Mouse (Mus musculus) embryonic facial prominence, embryonic 12.5 days (tissue): Measurements from ENCODE around the gene Osgep. TPM values are rescaled to one million over a fixed set of nuclear protein-coding genes. Genes with fewer than 3 reads are reported as not detected.
"Not testable (repeated sequence)": the region's sequence is repeated elsewhere in the genome, so short reads cannot be mapped to it uniquely, and the experiment has no call there.

Experiments
- ATAC-seq: fragments of 200-750 bp; cut with Nextera tagmentation; 2 replicates; pipeline ENCODE4 v1.8.0; 2017; ENCODE audit not compliant: insufficient number of reproducible peaks, insufficient read depth, low FRiP score, low TSS enrichment
- H3K27ac ChIP-seq: fragments of 300-500 bp; sonication (generic); 2 replicates; pipeline ENCODE4 v1.5.1; 2016; ENCODE audit warnings: mild to moderate bottlenecking
- H3K27me3 ChIP-seq: fragments of 300-500 bp; sonication (generic); 2 replicates; pipeline ENCODE4 v1.6.1; 2016; ENCODE audit warnings: mild to moderate bottlenecking, moderate library complexity
- H3K36me3 ChIP-seq: fragments of 300-500 bp; sonication (generic); 2 replicates; pipeline ENCODE4 v1.6.1; 2016; ENCODE audit warnings: mild to moderate bottlenecking
- H3K4me1 ChIP-seq: fragments of 300-500 bp; sonication (generic); 2 replicates; pipeline ENCODE4 v1.6.1; 2016
- H3K4me2 ChIP-seq: fragments of 300-500 bp; sonication (generic); replicated peaks from 2 replicates; pipeline ENCODE4 v1.6.1; 2016; ENCODE audit warnings: mild to moderate bottlenecking, moderate library complexity
- H3K4me3 ChIP-seq: fragments of 300-500 bp; sonication (generic); 2 replicates; pipeline ENCODE4 v1.5.1; 2016; ENCODE audit warnings: mild to moderate bottlenecking
- H3K9ac ChIP-seq: fragments of 300-500 bp; sonication (generic); 2 replicates; pipeline ENCODE4 v1.6.1; 2016; ENCODE audit warnings: mild to moderate bottlenecking, moderate library complexity
- H3K9me3 ChIP-seq: fragments of 300-500 bp; sonication (generic); 2 replicates; pipeline ENCODE4 v1.6.1; 2016; ENCODE audit warnings: mild to moderate bottlenecking, moderate library complexity
- WGBS: fragments of 180-500 bp; shearing (Covaris S2); methylation state at CpG from one replicate; pipeline ENCODE4 v1.1.7; 2016; 5-methylcytosine and 5-hydroxymethylcytosine counted together
- polyA plus RNA-seq: library from polyadenylated mRNA; unstranded; fragments of >200 nt; fragmentation: Nextera tagmentation; extraction: Ambion mirVana; gene quantifications from 2 replicates; pipeline ENCODE4 v1.2.1, GENCODE M21; 2016

Gene Osgep
- polyA plus RNA-seq, 1 experiment from 2014 or later, result 162 TPM

DNA sequence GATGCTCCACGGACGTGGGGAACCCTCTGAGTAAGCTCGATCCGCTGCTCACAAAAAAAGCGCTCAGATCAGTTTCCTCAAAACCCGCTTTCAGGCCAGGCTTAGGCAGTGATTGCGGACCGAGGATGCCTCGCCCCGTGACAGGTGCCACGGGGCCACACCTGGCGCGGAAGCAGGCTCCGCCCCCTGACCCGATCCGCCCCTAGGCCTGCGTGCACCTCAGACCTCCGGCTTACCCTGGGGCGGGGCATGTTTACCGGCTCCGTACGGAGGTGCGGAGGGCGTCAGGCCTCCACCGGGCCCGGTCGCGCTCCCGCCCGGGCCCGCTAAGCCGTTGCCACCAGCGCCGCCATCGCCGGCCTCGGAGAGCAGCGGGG is 5.7 kb upstream of the Osgep start:
- peak overlapping the region; percentile 59 for H3K27ac ChIP-seq
- no peaks in the 10 kb centered on the region for H3K9me3 ChIP-seq
- H3K36me3 ChIP-seq, result peaks cover 30% of the 10 kb centered on the region
- H3K9ac ChIP-seq, result peak overlapping the region; percentile 81
- peak overlapping the region; percentile 85 for H3K4me2 ChIP-seq
- 1% methylated on average over 37 of the region's 38 CpGs for WGBS
- H3K4me3 ChIP-seq, result peak overlapping the region; percentile 92
- ATAC-seq, result peak; percentile 29
- H3K27me3 ChIP-seq, result no peaks in the 10 kb centered on the region
- H3K4me1 ChIP-seq, result peaks cover 19% of the 10 kb centered on the region

DNA sequence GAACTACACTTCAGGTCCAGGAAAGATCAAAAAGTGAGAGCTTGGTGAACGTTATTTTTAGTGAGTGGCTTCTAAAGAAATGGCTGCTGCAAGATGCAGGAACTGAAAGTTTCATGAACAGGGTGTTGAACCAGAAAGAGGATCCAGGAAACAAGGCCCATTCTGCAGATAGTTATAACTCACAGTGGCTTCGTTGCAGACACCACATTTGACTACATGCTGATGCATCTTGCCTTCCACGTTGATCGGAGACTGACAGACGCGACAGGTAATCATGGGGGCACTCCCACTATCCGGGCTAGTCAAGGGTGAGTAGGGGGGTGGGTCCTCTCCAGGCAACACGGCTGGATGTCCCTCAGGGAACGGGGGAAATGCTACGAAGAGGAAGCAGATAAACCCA is 5.3 kb upstream of the Osgep start:
- Histone ChIP-seq H3K4me3 (peak overlapping the region; percentile 92), H3K4me1 (peaks cover 19% of the 10 kb centered on the region), H3K27me3 (no peaks in the 10 kb centered on the region), H3K9me3 (no peaks in the 10 kb centered on the region), H3K27ac (no peak overlapping the region), H3K9ac (peak overlapping the region; percentile 81), H3K4me2 (peak overlapping the region; percentile 85), H3K36me3 (peaks cover 30% of the 10 kb centered on the region)
- no peak for ATAC-seq
- 18% methylated on average over 10 of the region's 10 CpGs for WGBS

DNA sequence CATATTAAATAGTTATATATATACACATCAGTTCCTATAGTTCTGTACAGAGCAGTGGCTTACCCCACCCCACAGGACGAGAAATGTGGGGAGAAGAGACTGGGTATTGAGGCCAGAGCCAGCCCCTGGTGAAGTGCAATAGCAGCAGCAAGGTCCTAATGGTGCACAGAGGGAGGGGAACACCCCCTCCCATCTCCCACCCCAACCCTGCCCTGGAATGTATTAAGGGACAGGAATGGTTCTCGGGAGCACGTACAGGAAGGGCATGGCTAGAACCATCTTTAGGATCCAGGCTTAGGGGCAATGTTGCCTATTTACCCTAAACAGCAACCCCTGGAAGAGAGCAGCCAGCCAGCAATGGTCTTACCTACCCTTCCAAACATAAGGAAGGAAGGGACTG is 2.7 kb upstream of the Osgep start:
- WGBS, result 66% methylated on average over 3 of the region's 3 CpGs
- Histone ChIP-seq H3K4me1 (peaks cover 25% of the 10 kb centered on the region), H3K9ac (no peak overlapping the region), H3K4me3 (no peak overlapping the region), H3K9me3 (no peaks in the 10 kb centered on the region), H3K4me2 (no peak overlapping the region), H3K27ac (no peak overlapping the region), H3K36me3 (peaks cover 30% of the 10 kb centered on the region), H3K27me3 (no peaks in the 10 kb centered on the region)
- no peak for ATAC-seq

GRCm38 (mm10) chr14:50925111-50925920 is 623 bp upstream of the Osgep start:
- 1% methylated on average over 38 of the region's 38 CpGs for WGBS
- no peaks in the 10 kb centered on the region for H3K9me3 ChIP-seq

GRCm38 (mm10) chr14:50923437-50923836 is 1.3 kb downstream of the Osgep start:
- Histone ChIP-seq H3K4me2 (peak overlapping the region; percentile 70), H3K9ac (peak overlapping the region; percentile 71), H3K36me3 (peaks cover 34% of the 10 kb centered on the region), H3K4me1 (peaks cover 15% of the 10 kb centered on the region), H3K4me3 (peak overlapping the region; percentile 74)
- ATAC-seq, H3K27ac ChIP-seq, H3K9me3 ChIP-seq, H3K27me3 ChIP-seq: not testable (repeated sequence)
- WGBS, result 82% methylated on average over 1 of the region's 1 CpGs

More at GRCm38 (mm10) chr14:50925111-50925920, 623 bp upstream of the Osgep start:
- Histone ChIP-seq H3K27ac (peak overlapping the region; percentile 91), H3K4me1 (peaks cover 25% of the 10 kb centered on the region), H3K4me2 (peak overlapping the region; percentile 70), H3K36me3 (peaks cover 30% of the 10 kb centered on the region), H3K9ac (peak overlapping the region; percentile 71), H3K27me3 (no peaks in the 10 kb centered on the region), H3K4me3 (peak overlapping the region; percentile 74)
- ATAC-seq, result peak; percentile 44

DNA sequence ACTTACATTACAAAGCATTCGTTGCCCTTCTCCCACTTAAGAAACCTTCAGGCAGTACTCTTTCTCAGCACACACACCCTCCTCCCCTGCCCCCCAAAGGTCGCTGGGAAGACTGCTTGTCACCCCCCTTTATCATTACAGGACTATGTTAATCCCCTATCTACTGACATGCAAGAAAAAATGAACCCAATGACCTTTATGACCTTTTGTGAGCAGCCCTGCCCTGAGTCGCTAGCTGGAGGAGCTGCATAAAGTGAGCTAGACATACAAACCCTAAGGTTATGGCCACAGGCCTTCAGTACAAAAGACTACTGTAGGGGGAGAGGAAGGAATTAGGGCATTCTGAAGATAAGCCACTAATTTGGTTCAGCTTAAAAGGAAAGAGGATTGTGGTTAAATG is 13.3 kb downstream of the Osgep start:
- Histone ChIP-seq H3K27ac (no peak overlapping the region), H3K4me1 (no peaks in the 10 kb centered on the region), H3K9me3 (no peaks in the 10 kb centered on the region), H3K4me3 (no peak overlapping the region), H3K9ac (no peak overlapping the region), H3K27me3 (no peaks in the 10 kb centered on the region), H3K4me2 (no peak overlapping the region), H3K36me3 (peaks cover 37% of the 10 kb centered on the region)
- no peak for ATAC-seq
- WGBS, result 41% methylated on average over 3 of the region's 3 CpGs

- H3K4me1 ChIP-seq, result peaks cover 8% of the 10 kb centered on the region; the same call in 1 of the 2 replicates
- no peak overlapping the region for H3K9ac ChIP-seq
- 79% methylated on average over 4 of the region's 4 CpGs for WGBS
- H3K9me3 ChIP-seq, result no peaks in the 10 kb centered on the region
- H3K36me3 ChIP-seq, result peaks cover 12% of the 10 kb centered on the region
- no peak overlapping the region for H3K27ac ChIP-seq
- H3K27me3 ChIP-seq, result no peaks in the 10 kb centered on the region
- no peak for ATAC-seq
- no peak overlapping the region for H3K4me3 ChIP-seq
- no peak overlapping the region for H3K4me2 ChIP-seq
These were observed 16.6 kb downstream of the Osgep start for GRCm38 (mm10) chr14:50908126-50908525.

DNA sequence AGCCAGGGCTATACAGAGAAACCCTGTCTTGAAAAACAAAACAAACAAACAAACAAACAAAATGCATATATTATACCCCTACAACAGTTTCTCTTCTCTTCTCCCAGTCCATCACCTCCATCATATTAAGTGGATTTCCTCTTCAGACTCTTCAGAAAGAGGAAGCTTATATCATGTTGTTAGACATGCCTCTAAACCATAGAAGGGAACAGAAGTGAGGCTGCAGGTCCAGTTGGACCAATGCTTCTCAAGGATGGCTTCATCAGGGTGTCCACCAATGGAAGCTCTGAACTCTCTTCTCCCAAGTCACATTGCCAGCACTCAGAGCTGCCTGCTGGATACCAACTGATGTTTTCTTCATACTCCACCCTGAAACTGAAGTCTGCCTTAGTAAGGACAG is 19.4 kb downstream of the Osgep start:
- H3K27me3 ChIP-seq, H3K9me3 ChIP-seq, ATAC-seq, H3K9ac ChIP-seq, H3K27ac ChIP-seq, H3K36me3 ChIP-seq, H3K4me2 ChIP-seq, H3K4me3 ChIP-seq, H3K4me1 ChIP-seq: not testable (repeated sequence)

DNA sequence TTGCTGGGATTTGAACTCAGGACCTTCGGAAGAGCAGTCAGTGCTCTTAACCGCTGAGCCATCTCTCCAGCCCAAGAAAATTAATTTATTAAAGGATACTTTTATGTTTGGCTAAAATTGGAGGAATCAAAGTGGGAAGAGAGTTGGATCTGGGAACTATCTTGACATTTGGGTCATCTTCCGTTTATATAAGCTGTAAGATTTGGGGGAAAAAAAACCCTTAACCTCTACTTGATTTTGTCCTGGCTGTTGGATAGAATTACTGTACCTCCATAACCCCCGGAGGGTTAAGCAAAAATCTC is 19.9 kb downstream of the Osgep start:
- no peak overlapping the region for H3K9ac ChIP-seq
- no peak overlapping the region for H3K4me3 ChIP-seq
- H3K4me1 ChIP-seq, result peaks cover 8% of the 10 kb centered on the region; the same call in 1 of the 2 replicates
- ATAC-seq, result no peak
- H3K27me3 ChIP-seq, result no peaks in the 10 kb centered on the region
- 77% methylated on average over 4 of the region's 4 CpGs for WGBS
- H3K27ac ChIP-seq, result no peak overlapping the region
- H3K4me2 ChIP-seq, result no peak overlapping the region
- H3K9me3 ChIP-seq, result no peaks in the 10 kb centered on the region
- no peaks in the 10 kb centered on the region for H3K36me3 ChIP-seq

- WGBS, result 2% methylated on average over 26 of the region's 26 CpGs
- peak overlapping the region; percentile 56 for H3K9ac ChIP-seq
- no peak overlapping the region for H3K27ac ChIP-seq
- no peaks in the 10 kb centered on the region for H3K9me3 ChIP-seq
- H3K27me3 ChIP-seq, result no peaks in the 10 kb centered on the region
- peak overlapping the region; percentile 69 for H3K4me2 ChIP-seq
- ATAC-seq, result peak; percentile 63; the same call in 1 of the 2 replicates
- no peaks in the 10 kb centered on the region for H3K36me3 ChIP-seq
- H3K4me1 ChIP-seq, result peaks cover 8% of the 10 kb centered on the region; the same call in 1 of the 2 replicates
- peak overlapping the region; percentile 33 for H3K4me3 ChIP-seq
These were observed 20.5 kb downstream of the Osgep start for GRCm38 (mm10) chr14:50903973-50904827.

DNA sequence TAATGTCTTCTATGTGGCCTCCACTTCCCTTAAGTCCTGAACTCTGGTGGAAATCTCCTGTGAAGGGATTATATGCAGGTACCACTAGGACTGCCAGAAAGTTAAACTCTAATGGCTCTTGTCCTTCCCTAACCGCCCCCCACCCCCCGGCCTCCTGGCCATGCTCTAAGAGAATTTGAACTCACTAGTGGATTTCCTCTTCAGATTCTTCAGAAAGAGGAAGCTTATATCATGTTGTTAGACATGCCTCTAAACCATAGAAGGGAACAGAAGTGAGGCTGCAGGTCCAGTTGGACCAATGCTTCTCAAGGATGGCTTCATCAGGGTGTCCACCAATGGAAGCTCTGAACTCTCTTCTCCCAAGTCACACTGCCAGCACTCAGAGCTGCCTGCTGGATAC is 26.7 kb downstream of the Osgep start:
- H3K9me3 ChIP-seq, H3K27ac ChIP-seq, H3K9ac ChIP-seq, ATAC-seq, H3K36me3 ChIP-seq, H3K4me2 ChIP-seq, H3K4me3 ChIP-seq, H3K4me1 ChIP-seq: not testable (repeated sequence)
- H3K27me3 ChIP-seq, result peaks cover 14% of the 10 kb centered on the region
- WGBS, result 96% methylated on average over 2 of the region's 2 CpGs

- Histone ChIP-seq H3K4me3 (peak within 1 kb of the TSS; percentile 43), H3K9ac (peak within 1 kb of the TSS; percentile 59), H3K4me1 (peaks cover 9% of the 10 kb centered on the region), H3K27me3 (peaks cover 14% of the 10 kb centered on the region), H3K36me3 (no peaks in the 10 kb centered on the region), H3K4me2 (peak within 1 kb of the TSS; percentile 84), H3K27ac (no peak within 1 kb of the TSS), H3K9me3 (no peaks in the 10 kb centered on the region)
- 32% methylated on average over 7 of the region's 7 CpGs for WGBS
- ATAC-seq, result no peak
These were observed 27.3 kb downstream of the Osgep start, which contains the start of gene Klhl33 for GRCm38 (mm10) chr14:50897374-50897765. TSS of gene Klhl33 (minus strand) at chr14:50897507.
